Mouse (Mus musculus): ENCODE data around the gene Zbtb46.

The Zbtb46 gene

DNA sequence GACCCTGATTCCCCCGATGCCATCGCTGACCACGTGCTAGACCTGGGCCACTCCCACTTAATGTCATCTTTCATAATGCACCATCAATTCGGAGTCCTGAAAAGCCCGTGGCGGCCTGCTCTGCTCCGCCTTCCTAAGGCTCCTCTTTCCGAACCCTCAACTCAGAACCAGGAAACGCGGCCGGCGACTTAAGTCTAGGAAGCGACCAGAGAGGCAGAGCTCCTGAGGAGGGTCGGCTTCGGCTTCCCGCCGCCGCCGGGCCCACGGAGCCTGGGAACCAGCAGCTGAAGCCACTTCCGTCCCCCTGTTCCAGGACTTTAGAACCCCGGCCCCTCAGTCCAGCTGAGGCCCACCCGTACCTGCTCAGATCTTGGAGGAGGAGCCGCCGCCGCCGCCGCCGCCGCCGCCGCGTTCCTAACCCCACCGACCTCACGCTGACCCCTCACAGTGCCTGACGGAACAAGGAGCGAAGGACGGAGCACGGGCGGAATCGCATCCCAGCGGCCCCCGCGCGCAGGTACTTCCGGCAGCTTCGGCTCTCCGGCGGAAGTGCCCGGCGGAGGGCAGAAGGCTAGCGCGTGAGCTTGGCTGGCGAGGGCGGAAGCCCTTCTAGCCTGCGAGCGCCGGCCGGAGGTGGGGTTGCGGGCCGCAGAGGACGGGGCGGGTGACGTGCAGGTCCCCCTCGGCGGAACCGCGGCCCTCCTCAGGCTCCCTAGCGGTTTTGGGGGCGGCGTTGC, 94.2 kb downstream of the Zbtb46 start, which contains the start of the genes Zgpat and Arfrp1:
Gene Zgpat (plus strand): TSS at position 69 of the 737 bp plus-strand sequence.
Gene Arfrp1 (minus strand): TSS at position 545 of the 737 bp plus-strand sequence.
- DNase-seq (ENCODE audit: low read depth, low spot score), result peak; percentile 83

DNA sequence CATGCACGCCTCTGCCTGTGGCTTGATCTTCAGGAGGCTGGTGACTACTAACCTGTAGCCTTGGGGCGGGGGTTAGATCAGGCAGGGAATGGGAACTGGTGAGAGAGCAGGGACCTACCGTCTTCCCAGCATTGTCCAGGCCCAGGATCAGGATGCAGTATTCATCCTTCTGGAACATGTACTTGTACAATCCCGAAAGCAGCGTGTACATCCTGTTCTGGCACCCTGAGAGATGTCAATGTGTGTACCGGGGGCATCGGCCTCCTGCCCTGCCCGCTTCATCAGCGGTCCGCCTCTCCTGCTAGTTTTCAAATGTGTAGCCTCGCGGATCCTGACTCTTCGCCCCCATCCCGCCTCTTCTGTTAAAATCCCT, 94.8 kb downstream of the Zbtb46 start:
- no peak for DNase-seq (ENCODE audit: low read depth, low spot score)

DNA sequence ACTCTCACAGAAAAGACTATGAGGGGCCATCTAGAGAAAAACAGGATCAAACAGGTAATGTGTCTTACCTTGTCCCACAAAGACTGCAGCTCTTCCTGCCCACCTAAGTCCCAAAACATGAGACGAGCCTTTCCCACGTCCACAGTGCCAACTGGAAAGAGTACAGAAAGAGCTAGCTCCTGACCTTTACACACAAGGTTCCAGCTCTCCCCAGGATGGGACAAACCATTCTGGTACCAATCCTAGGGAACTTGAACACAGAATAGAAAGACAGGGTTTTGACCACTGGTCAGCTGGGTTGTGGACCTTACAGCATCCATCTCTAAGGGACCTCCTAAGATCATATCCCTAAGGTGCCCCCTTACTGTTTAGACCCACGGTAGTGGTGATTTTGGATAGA, 95.3 kb downstream of the Zbtb46 start:
- no peak for DNase-seq (ENCODE audit: low read depth, low spot score)

DNA sequence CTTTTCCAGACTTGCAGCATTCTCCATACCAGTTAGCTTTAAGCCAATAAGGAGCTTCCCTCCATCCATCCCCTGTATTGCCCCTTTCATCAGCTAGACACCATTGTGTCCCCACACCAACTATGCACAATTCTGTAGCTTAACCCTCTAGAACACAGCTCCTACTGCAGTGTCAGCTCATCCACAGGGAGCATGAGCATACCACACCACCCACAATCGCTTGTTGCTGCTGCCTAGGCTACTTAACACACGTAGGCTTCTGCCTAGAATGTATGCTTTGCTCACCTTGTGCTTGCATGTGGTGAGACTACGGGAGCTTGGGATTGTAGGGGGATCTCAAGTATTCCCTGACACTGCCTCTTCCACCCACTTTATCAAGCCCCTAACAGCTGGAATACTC, 102.4 kb downstream of the Zbtb46 start:
- no peak for DNase-seq (ENCODE audit: low read depth, low spot score)

DNA sequence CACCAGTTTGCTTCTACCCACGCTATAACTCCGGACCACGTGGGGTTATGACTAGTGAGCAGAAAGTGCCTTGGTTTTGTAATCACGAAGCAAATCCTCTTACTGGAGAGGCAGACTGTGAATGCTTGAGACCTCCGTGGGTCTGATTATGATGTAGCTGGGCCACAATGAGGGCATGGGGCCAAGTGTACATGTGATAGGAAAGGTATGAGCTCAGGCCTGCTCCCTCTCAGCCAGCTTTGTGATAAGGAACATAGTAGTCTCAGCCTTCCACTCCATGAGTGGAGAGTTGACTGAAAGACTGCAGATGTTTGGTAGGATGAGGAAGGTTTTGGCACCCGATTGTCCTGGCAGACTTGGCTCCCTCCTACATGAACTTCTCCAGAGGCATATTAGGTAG, 116.5 kb downstream of the Zbtb46 start:
- no peak for DNase-seq (ENCODE audit: low read depth, low spot score)

DNA sequence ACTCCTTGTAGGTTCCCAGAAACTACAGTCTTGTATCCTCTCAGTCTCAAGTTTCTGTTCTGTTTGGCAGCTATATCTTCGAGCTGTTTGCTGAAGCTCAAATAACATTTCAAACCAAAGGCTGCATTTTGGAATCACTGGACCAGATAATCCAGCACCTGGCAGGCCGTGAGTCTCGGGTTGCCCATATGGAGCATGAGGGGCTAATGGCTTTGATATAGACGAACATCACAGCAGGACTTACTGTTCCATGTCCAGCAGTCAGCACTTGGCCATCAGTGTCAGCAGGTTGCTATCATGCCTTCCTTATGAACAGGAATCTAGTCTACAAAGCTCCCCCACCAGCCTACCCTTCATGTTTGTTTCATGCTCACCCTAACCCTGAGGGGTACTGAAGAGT, 118.8 kb downstream of the Zbtb46 start:
- DNase-seq (ENCODE audit: low read depth, low spot score), result no peak

All from telencephalon, adult 2 months (tissue).